Mouse (Mus musculus) midbrain, postnatal 0 days (tissue): ENCODE results near the gene Gjc1. TPM values are rescaled to one million over a fixed set of nuclear protein-coding genes. Genes with fewer than 3 reads are reported as not detected.

ENCODE experiments used
- ATAC-seq: fragments of 200-750 bp; cut with Nextera tagmentation; 2 replicates; pipeline ENCODE4 v1.8.0; 2017; ENCODE audit warnings: moderate number of reproducible peaks, mild to moderate bottlenecking, moderate TSS enrichment, moderate library complexity; ENCODE audit not compliant: low FRiP score
- DNase-seq: peaks from one replicate; pipeline ENCODE4 v3.0.0-alpha.2; 2015; ENCODE audit warnings: low spot score
- H3K27ac ChIP-seq: fragments of 300-500 bp; sonication (generic); 2 replicates; pipeline ENCODE4 v1.5.1; 2014; ENCODE audit warnings: low read depth, mild to moderate bottlenecking, low read length, mixed read lengths
- H3K27me3 ChIP-seq: fragments of 300-500 bp; sonication (generic); 2 replicates; pipeline ENCODE4 v1.6.1; 2014; ENCODE audit warnings: low read length, control low read depth, mixed read lengths; ENCODE audit not compliant: insufficient read depth
- H3K36me3 ChIP-seq: fragments of 300-500 bp; sonication (generic); 2 replicates; pipeline ENCODE4 v1.6.1; 2014; ENCODE audit warnings: low read length, control low read depth, mixed read lengths; ENCODE audit not compliant: insufficient read depth
- H3K4me1 ChIP-seq: fragments of 300-500 bp; sonication (generic); 2 replicates; pipeline ENCODE4 v1.6.1; 2014; ENCODE audit warnings: mild to moderate bottlenecking, control low read depth, antibody characterized with exemption, low read length, mixed read lengths; ENCODE audit not compliant: insufficient read depth
- H3K4me2 ChIP-seq: fragments of 300-500 bp; sonication (generic); 2 replicates; pipeline ENCODE4 v1.6.1; 2014; ENCODE audit warnings: low read depth, mild to moderate bottlenecking, low read length, mixed read lengths; ENCODE audit not compliant: poor library complexity, severe bottlenecking
- H3K4me3 ChIP-seq: fragments of 300-500 bp; sonication (generic); 2 replicates; pipeline ENCODE4 v1.5.1; 2014; ENCODE audit warnings: low read depth, mild to moderate bottlenecking, low read length, moderate library complexity
- H3K9ac ChIP-seq: fragments of 300-500 bp; sonication (generic); replicated peaks from 2 replicates; pipeline ENCODE4 v1.6.1; 2014; ENCODE audit warnings: mild to moderate bottlenecking, low read length, moderate library complexity, mixed read lengths; ENCODE audit not compliant: poor library complexity, severe bottlenecking
- H3K9me3 ChIP-seq: fragments of 300-500 bp; sonication (generic); 2 replicates; pipeline ENCODE4 v1.6.1; 2016; ENCODE audit warnings: low read length, control low read depth
- CTCF ChIP-seq: IDR thresholded peaks from 2 replicates; pipeline ENCODE4 v1.5.1; 2016; ENCODE audit warnings: antibody characterized with exemption, mild to moderate bottlenecking
- WGBS: fragments of 180-500 bp; shearing (Covaris S2); extraction: QIAGEN DNeasy Blood & Tissue Kit; methylation state at CpG from one replicate; pipeline ENCODE4 v1.1.7; 2014; 5-methylcytosine and 5-hydroxymethylcytosine counted together
- polyA plus RNA-seq: library from polyadenylated mRNA; unstranded; fragments of >200 nt; fragmentation: Nextera tagmentation; extraction: Ambion mirVana; gene quantifications from 2 replicates; pipeline ENCODE4 v1.2.1, GENCODE M21; 2015
- total RNA-seq: library from RNA; depleted of rRNA; stranded (reverse); fragments of >200 nt; gene quantifications from 2 replicates; pipeline ENCODE4 v1.2.3, GENCODE M21; 2014

Gene Gjc1
- total and polyA plus RNA-seq, 2 experiments from 2014 or later, result 14.8 to 18.8 TPM

GRCm38 (mm10) chr11:102810721-102811485 is 8.6 kb downstream of the Gjc1 start:
- Histone ChIP-seq H3K9ac (no peak overlapping the region), H3K27me3 (no peaks in the 10 kb centered on the region), H3K9me3 (no peaks in the 10 kb centered on the region), H3K4me3 (no peak overlapping the region), H3K36me3 (no peaks in the 10 kb centered on the region), H3K27ac (no peak overlapping the region), H3K4me1 (no peaks in the 10 kb centered on the region; the same call in 1 of the 2 replicates), H3K4me2 (no peak overlapping the region)
- no peak for TF ChIP-seq CTCF
- ATAC-seq, result no peak
- 68% methylated on average over 4 of the region's 4 CpGs for WGBS
- no peak for DNase-seq

DNA sequence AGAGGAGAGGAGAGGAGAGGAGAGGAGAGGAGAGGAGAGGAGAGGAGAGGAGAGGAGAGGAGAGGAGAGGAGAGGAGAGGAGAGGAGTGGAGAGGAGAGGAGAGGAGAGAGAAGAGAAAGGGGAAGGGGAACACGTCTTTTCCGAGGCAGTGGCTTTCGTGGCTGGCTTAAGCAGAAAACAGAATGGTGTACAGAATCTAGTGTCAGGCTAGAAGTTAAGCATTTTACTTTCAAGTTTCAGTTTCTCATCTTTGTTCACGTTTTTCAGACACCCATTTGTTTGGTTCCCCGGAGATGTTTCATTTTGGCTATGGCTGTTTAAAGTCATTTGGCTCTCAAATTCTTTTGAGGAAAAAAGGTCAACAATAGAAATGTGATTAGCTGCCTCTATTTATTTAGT is 11.3 kb downstream of the Gjc1 start:
- Histone ChIP-seq H3K9me3 (no peaks in the 10 kb centered on the region), H3K4me1 (no peaks in the 10 kb centered on the region; the same call in 1 of the 2 replicates), H3K27ac (no peak overlapping the region), H3K9ac (no peak overlapping the region), H3K4me3 (no peak overlapping the region), H3K27me3 (no peaks in the 10 kb centered on the region), H3K36me3 (no peaks in the 10 kb centered on the region), H3K4me2 (no peak overlapping the region)
- DNase-seq (no peak), ATAC-seq (no peak)
- no peak for TF ChIP-seq CTCF
- WGBS, result 73% methylated on average over 5 of the region's 5 CpGs

DNA sequence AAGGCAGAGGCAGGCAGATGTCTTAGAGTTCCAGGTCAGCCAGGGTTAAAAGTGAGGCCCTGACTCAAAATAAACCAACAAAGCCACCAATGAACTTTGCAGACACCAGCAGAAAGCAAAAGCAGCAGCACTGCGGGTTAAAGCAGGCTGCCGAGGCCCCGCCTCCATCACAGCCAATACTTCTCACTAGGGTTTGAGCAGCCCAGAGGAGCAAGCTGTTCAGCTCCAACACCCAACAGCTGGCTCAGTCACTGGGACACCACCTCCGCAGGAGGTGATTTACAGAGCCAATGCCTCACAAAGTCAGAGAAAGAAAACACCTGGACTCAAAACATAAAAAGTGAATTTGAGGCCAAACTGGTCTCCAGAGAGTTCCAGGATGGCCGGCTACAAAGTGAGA is 16.0 kb downstream of the Gjc1 start:
- DNase-seq (no peak), ATAC-seq (no peak)
- WGBS, result 95% methylated on average over 5 of the region's 5 CpGs
- Histone ChIP-seq H3K9me3 (no peaks in the 10 kb centered on the region), H3K27ac (no peak overlapping the region), H3K4me1 (no peaks in the 10 kb centered on the region), H3K36me3 (peaks cover 15% of the 10 kb centered on the region; the same call in 1 of the 2 replicates), H3K9ac (no peak overlapping the region), H3K4me2 (no peak overlapping the region), H3K27me3 (no peaks in the 10 kb centered on the region), H3K4me3 (no peak overlapping the region)
- no peak for TF ChIP-seq CTCF

GRCm38 (mm10) chr11:102794157-102794556 is 25.3 kb downstream of the Gjc1 start:
- Histone ChIP-seq H3K4me2 (no peak overlapping the region), H3K27ac (no peak overlapping the region), H3K4me3 (no peak overlapping the region), H3K4me1 (no peaks in the 10 kb centered on the region), H3K9me3 (no peaks in the 10 kb centered on the region), H3K9ac (no peak overlapping the region), H3K36me3 (0 out of 2 replicates have a peak, but pooled peaks cover 3% of the 10 kb centered on the region), H3K27me3 (no peaks in the 10 kb centered on the region)
- 50% methylated on average over 8 of the region's 8 CpGs for WGBS
- DNase-seq (no peak), ATAC-seq (no peak)
- no peak for TF ChIP-seq CTCF

GRCm38 (mm10) chr11:102791682-102792445 is 27.6 kb downstream of the Gjc1 start:
- ATAC-seq (no peak), DNase-seq (no peak)
- H3K36me3 ChIP-seq, result no peaks in the 10 kb centered on the region
- H3K4me2 ChIP-seq, result no peak overlapping the region
- no peaks in the 10 kb centered on the region for H3K4me1 ChIP-seq
- H3K9ac ChIP-seq, result no peak overlapping the region
- no peak for TF ChIP-seq CTCF
- no peaks in the 10 kb centered on the region for H3K9me3 ChIP-seq
- H3K4me3 ChIP-seq, result no peak overlapping the region
- no peak overlapping the region for H3K27ac ChIP-seq
- H3K27me3 ChIP-seq, result no peaks in the 10 kb centered on the region
- 62% methylated on average over 14 of the region's 14 CpGs for WGBS

DNA sequence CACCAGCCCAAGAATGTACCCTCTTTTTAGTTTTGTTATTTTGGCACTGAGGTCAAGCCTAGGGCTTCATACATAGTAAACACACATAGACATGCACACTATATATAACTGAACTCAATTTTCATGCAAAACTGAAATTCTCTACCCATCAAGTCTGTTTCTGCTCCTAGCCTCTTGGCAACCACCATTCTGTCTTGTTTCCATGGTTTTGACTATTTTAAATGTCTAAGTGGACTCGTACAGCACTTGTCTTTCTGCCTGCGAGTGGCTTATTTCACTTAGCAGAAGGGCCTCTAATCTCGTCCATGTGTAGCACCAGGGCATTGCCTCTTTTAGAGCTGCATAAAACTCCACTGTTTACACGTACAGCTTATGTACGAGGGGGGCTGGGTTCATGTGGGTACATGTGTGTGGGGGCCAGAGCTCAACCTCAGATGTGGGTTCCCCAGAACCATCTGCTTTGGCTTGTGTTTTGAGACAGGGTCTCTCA is 31.8 kb downstream of the Gjc1 start:
- DNase-seq, result no peak

More for the DNA sequence above, 31.8 kb downstream of the Gjc1 start:
- H3K27ac ChIP-seq, result no peak overlapping the region
- no peaks in the 10 kb centered on the region for H3K27me3 ChIP-seq
- no peak for ATAC-seq
- no peaks in the 10 kb centered on the region for H3K36me3 ChIP-seq
- 79% methylated on average over 5 of the region's 5 CpGs for WGBS
- H3K4me3 ChIP-seq, result no peak overlapping the region
- TF ChIP-seq CTCF, result no peak
- no peaks in the 10 kb centered on the region for H3K9me3 ChIP-seq
- H3K4me1 ChIP-seq, result no peaks in the 10 kb centered on the region
- H3K4me2 ChIP-seq, result no peak overlapping the region
- H3K9ac ChIP-seq, result no peak overlapping the region
